Mouse (Mus musculus): Measurements from ENCODE around the gene Sapcd1.

GRCm38 (mm10) chr17:35043794-35044193 lies 16.0 kb upstream of the Sapcd1 start:
- no peak for TF ChIP-seq CTCF (conservative IDR thresholded peaks at IDR 0.05; ENCODE audit: insufficient read depth, insufficient read length, low read depth, low read length)
- no peak for TF ChIP-seq POLR2A (IDR thresholded peaks at IDR 0.05; ENCODE audit: low read depth, low read length)

All from kidney, adult 2 months (tissue).